In genomic region chr19:33137316-33137715, GRCm38 (mm10) we compare ENCODE assay signal across 26 mouse cellular contexts.
"Had no signal": no experiment of that assay in that cellular context is flagged by ENCODE, and none has a peak within 500 bp of the region (broad histone marks: within the 10 kb centered on the region; RNA-seq: fewer than 3 reads in every experiment).

No protein-coding gene starts in this region.

- H3K9me3 ChIP-seq: heart, embryonic 13.5 days; heart, embryonic 15.5 days; hindbrain, embryonic 10.5 days; hindbrain, embryonic 12.5 days; intestine, embryonic 15.5 days; limb, embryonic 10.5 days; limb, embryonic 12.5 days; liver, embryonic 13.5 days; liver, embryonic 15.5 days had no signal

- H3K27me3 ChIP-seq: heart, embryonic 13.5 days; heart, embryonic 15.5 days; hindbrain, embryonic 12.5 days; intestine, embryonic 15.5 days; liver, embryonic 13.5 days; liver, embryonic 15.5 days had no signal

- DNase-seq: gastrocnemius, adult 2 months; gastrocnemius, postnatal 10 days; gastrocnemius, postnatal 25 days; heart, adult 2 months; heart, postnatal 14 days; heart, postnatal 4 days; liver; liver, embryonic 13.5 days; liver, postnatal 0 days had no signal

- H3K4me3 ChIP-seq: gastrocnemius, adult 2 months; heart, adult 2 months; heart, embryonic 13.5 days; heart, embryonic 15.5 days; hindbrain, embryonic 10.5 days; hindbrain, embryonic 12.5 days; intestine, embryonic 15.5 days; layer of hippocampus, adult 2 months; left cerebral cortex, adult 2 months; limb, embryonic 10.5 days; limb, embryonic 12.5 days; liver, embryonic 13.5 days; liver, embryonic 15.5 days had no signal

- H3K4me1 ChIP-seq: heart, embryonic 13.5 days; heart, embryonic 15.5 days; hindbrain, embryonic 10.5 days; hindbrain, embryonic 12.5 days; intestine, embryonic 15.5 days; limb, embryonic 10.5 days; limb, embryonic 12.5 days; liver, embryonic 13.5 days; liver, embryonic 15.5 days had no signal

- ATAC-seq: forebrain, embryonic 16.5 days; hindbrain, embryonic 16.5 days; inflammation-experienced regulatory T-cells, adult 6 months; intestine, embryonic 15.5 days; intestine, postnatal 0 days; liver, postnatal 0 days had no signal

- H3K36me3 ChIP-seq: heart, embryonic 13.5 days; heart, embryonic 15.5 days; hindbrain, embryonic 10.5 days; hindbrain, embryonic 12.5 days; intestine, embryonic 15.5 days; limb, embryonic 10.5 days; limb, embryonic 12.5 days; liver, embryonic 13.5 days; liver, embryonic 15.5 days had no signal

- H3K9ac ChIP-seq: heart, embryonic 13.5 days; heart, embryonic 15.5 days; hindbrain, embryonic 12.5 days; hindbrain, embryonic 14.5 days; intestine, embryonic 15.5 days; limb, embryonic 12.5 days; liver, embryonic 13.5 days; liver, embryonic 15.5 days; liver, postnatal 0 days had no signal

- H3K4me2 ChIP-seq: heart, embryonic 11.5 days; heart, embryonic 13.5 days; heart, embryonic 15.5 days; hindbrain, embryonic 12.5 days; hindbrain, embryonic 14.5 days; intestine, embryonic 15.5 days; limb, embryonic 12.5 days; liver, embryonic 11.5 days; liver, embryonic 13.5 days; liver, embryonic 15.5 days had no signal

- H3K27ac ChIP-seq: gastrocnemius, adult 2 months; heart, adult 2 months; heart, embryonic 13.5 days; heart, embryonic 15.5 days; hindbrain, embryonic 10.5 days; hindbrain, embryonic 12.5 days; hindbrain, embryonic 14.5 days; intestine, embryonic 15.5 days; layer of hippocampus, adult 2 months; left cerebral cortex, adult 2 months; limb, embryonic 10.5 days; limb, embryonic 12.5 days; liver, embryonic 13.5 days; liver, embryonic 15.5 days had no signal
